Mouse (Mus musculus): ENCODE measurements around the gene Foxc1.

The Foxc1 gene

DNA sequence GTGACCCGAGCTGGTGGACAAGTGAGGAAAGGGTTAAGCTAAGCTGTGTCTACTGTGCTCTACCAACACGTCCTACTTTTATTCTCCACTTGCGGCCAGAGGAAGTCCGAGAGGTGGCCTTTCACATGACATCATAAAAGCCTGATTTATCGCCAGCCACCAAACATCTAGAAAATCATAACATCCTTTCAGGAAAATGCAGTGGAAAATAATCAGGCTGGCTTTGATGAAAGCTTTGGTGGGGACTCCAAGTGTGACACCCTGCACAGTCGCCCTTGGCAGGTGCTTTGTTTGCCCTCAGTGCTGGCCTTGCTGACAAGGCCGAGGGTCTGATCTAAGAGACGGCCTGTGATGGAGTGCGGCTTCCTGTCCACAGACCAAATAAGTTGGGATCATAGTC lies 23.9 kb downstream of the Foxc1 start:
- DNase-seq (ENCODE audit: low spot score in 2 of 2), result no peak

DNA sequence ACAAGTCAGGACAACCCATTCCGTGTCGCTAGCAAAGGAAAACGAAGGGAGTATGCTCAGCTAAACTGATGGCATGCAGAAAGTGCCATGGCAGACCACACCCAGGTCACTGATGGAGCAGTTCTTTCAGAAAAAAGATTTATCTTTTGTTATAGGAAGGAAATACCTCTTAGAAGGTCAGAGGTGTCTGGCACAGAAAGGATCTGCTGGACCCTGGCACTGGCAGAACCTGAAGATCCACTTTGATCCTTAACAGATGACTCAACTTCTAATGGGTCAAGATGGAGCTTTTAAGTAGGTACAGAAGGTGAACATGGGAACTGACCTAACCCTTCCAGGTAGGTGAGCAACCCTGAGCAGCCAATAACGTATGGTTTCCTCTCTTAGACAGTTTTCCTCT lies 29.4 kb downstream of the Foxc1 start:
- no peak for DNase-seq (ENCODE audit: low spot score in 2 of 2)

DNA sequence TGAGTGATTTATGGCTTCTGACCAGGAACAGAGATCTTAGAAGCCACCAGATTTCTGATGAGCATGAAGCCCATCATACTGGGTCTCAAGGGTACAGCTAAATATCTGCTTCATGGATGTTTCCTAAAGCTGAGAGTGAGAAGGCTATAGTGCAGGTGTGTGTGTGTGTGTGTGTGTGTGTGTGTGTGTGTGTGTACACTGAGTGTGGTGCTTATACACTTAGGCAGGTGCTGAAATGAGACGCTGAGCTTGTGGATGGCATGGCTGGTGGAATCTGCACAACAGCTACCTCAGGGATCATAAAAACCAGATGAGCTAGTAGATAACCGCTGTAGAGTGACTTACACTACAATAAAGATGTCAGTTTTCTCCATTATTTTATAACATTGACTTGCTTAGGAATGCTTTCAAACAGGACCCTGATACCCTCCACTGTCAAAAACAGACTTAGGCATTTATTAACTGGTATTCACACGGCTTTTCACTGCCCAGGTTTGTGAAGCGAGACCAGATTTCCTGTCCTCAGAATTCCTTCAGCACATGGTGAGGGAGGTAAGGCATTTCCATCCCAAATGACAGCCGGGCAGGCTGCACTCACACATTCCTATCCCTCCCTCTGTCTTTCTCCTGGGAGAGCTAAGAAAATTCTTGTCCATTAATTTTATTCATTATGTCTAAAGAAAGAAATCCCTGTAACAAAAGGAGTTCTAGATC lies 43.0 kb downstream of the Foxc1 start:
- no peak for DNase-seq (ENCODE audit: low spot score in 2 of 2)

DNA sequence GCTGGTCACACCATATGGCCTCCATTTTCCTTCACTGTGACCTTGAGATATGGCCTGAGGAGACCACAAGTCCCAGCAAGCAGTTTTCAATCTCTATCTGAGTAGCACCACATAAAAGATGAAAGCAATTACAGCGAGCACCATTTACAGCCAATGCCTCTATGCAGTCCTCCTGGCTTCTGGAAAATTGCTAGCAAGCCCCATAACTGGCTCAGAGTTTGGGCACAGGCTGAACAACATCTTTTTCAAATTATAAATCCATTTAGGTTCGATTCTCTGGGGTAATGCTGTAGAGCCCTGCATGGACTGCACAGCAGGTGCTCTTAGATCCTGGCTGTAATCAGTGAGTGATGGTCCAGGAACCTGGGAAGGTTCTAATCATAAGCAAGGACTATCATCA lies 47.1 kb downstream of the Foxc1 start:
- DNase-seq (ENCODE audit: low spot score in 2 of 2), result no peak

DNA sequence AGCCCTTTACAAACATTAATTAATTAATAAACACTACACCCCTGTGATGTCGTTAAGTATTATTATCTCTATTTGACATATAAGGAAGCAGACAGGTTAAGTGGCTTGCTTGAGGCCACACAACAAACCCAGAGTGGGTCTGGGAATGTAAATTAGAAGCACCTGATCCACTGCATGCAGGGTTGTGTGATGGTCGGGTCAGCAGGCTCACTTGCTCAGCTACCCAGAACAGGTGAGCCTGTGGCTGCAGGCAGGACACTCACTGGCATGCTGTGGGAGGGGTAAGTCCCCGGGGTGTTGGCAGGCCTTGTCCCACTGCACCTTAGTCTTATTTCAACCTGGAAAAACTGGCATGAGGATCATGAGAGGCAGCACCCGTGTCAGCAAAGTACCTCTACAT lies 47.6 kb downstream of the Foxc1 start:
- no peak for DNase-seq (ENCODE audit: low spot score in 2 of 2)

DNA sequence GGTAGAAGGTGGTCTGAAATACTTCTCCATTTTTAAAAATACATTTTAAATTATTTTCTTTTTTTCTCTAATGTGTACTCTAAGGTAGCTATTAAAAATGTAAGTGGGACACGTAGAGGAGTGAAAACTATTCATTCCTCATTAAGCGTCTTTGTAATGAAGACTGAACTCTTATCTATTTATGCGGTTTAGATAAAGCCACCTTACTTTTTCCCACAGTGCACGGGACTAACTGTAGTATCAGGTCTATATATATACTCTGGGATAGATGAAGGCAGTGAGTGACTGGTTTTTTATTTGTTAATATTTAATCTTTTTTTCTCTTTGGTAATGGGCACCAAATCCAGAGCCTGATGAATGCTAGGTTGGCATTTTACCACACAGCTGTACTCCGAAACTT lies 53.8 kb downstream of the Foxc1 start:
- no peak for DNase-seq (ENCODE audit: low spot score in 2 of 2)

All from frontal cortex, postnatal 10 days (tissue).